Mouse (Mus musculus) frontal cortex, adult 2 months (tissue): ENCODE results near the gene Pgbd1. TPM values are rescaled to one million over a fixed set of nuclear protein-coding genes. Genes with fewer than 3 reads are reported as not detected.
A peak's percentile ranks its signal among the peaks of the same experiment; 100 is the strongest.

ENCODE experiments used
- DNase-seq, 2 experiments: peaks; one replicate each; pipeline ENCODE4 v3.0.0; 2022; ENCODE audit warnings: low spot score in 1 of 2; ENCODE audit errors: extremely low spot score in 1 of 2
- polyA plus RNA-seq: library from polyadenylated mRNA; depleted of rRNA; stranded (reverse); fragments of >200 nt; gene quantifications from 2 replicates; pipeline ENCODE4 v1.2.3, GENCODE M21; 2012

Pgbd1 gene
- polyA plus RNA-seq, 1 experiment: 3.1 TPM

DNA sequence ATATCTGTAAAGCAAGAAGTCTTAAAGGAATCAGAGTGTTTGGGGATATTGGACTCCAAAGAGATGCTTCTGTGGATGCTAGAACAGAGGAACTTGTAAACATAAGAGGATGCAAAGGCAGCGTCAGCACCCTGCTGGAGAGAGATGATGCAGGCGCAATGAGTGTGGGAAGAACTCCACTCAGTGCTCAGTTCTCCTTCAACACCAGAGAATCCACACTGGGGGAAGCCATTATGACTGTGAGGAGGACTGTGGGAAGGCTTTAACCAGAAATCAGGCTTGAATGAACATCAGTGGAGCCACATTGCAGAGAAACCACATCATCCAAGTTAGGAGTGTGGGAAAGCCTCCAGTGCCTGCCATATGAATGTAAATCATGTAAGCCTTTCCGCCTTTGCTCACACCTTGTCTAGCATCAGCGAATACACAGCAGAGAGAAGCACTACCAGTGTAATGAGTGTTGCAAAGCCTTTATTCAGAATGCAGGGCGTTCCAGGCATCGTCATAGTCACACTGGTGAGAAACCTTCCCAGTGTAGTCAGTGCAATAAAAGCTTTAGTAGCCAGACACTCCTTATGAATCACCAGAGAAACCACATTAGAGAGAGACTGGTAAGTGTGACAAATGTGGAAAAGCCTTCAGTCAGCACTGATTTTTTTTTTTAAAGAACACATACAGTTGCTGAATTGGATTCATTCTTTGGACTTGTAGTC, 23.4 kb downstream of the Pgbd1 start:
- peak in 1 of 2 experiments; percentile 47 for DNase-seq

DNA sequence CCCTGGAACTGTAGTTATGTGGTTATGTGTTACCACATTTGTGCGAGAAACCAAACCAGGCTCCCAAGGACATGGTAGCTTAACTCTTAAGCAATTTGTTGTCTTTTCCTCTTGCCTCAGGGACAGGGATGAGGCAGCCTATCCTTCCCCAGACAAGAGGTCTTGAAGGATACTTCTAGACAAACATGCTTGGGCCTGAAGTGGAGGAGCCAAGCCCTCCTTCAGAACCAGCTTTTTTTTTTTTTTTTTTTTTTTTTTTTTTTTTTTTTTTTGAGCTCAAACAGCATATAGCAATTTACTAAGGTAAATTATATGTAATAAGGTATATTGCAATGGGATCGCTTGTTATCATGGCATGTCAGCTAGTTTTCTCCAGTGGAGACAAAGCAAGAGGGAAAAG, 25.1 kb downstream of the Pgbd1 start:
- DNase-seq: no peak

DNA sequence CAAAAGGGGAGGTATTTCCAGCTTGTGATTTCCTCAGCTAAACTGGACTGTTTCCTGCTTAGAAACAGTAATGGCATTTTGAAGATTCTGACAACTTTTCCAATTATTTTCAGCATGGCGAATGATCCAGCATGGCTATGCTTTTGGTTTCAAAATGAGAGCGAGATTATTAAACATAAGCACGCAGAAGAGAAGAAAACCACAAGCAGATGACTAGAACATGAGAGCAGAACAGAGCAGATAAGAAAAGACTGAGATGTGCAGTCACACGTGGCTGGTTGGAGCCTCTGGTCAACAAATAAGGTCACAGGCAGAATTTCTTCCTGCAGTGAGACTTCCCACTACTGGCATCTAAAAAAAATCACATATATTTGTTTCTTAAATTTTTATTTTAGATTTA, 25.6 kb downstream of the Pgbd1 start:
- no peak for DNase-seq

DNA sequence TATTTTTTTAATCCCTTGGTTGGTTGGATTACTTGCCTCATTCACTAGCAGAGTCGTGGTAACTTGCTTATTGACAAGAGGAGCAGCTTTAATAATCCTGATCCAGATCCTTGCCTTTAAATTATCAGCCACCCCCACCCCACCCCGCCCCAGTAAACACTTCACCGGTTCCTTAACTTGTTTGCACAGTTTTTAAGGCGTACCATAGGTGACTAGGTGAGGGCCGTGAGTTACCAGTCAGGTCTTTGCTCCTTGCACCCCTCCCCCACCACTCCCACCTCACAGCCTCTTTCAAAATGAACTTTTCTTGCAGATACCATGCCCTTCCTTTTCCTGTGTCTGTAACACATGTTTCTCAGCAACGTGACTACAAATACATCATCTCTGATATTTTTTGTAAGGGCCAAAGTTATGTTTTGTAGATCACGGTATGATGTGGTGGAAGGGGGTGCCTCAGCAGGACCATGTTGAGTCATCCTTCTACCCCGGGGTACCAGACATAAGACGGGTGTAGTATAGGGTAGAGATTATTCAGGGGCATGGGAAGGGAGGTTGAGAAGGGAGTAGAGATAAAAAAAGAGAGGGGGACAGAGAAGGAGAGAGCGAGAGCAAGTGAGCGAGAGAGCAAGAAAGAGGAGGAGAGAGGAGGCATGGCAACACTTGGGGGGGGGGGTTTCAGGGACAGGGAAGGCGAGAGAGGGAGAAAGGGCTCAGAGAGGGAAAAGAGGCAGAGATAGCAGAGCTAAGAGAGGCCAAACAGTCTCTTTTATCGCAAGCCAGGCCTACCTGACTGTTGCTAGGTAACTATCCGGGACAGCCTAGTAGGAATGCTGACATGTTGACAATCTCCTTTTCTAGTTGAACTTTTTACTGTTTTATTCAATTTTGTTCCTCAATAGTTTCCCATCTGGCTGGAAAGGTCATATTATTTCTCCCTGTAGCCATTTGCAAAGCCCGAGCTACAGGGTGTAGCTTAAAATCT, 26.3 kb downstream of the Pgbd1 start:
- DNase-seq: no peak

DNA sequence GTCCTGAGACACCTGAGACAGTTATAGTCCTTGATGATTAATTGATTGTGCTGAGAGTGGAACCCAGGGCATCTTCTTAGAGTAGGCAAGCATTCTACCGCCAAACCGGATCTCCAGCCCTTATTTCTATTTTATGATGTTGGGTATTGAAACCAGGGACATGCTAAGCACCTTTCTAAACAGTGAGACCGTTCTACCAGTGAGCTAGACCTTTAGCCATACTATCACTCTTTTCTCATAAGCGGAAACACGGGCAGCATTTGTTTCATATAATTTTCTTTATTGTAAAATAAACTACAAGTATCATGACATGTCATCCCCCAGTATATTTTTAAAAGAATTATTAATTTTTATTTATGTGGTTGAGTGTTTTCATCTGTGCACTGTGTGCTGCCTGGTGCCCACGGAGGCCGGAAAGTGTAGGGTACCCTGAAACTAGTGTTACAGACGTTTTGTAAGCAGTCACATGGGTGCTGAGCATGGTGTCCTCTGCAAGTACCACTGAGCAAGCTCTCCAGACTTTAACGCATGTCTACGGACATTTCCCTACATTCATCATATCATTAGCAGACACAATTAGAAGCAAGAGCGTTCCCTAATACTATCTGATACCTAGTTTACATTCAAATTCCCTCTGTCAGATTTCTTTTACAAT, 31.9 kb downstream of the Pgbd1 start:
- DNase-seq: peak in 1 of 2 experiments; percentile 20

DNA sequence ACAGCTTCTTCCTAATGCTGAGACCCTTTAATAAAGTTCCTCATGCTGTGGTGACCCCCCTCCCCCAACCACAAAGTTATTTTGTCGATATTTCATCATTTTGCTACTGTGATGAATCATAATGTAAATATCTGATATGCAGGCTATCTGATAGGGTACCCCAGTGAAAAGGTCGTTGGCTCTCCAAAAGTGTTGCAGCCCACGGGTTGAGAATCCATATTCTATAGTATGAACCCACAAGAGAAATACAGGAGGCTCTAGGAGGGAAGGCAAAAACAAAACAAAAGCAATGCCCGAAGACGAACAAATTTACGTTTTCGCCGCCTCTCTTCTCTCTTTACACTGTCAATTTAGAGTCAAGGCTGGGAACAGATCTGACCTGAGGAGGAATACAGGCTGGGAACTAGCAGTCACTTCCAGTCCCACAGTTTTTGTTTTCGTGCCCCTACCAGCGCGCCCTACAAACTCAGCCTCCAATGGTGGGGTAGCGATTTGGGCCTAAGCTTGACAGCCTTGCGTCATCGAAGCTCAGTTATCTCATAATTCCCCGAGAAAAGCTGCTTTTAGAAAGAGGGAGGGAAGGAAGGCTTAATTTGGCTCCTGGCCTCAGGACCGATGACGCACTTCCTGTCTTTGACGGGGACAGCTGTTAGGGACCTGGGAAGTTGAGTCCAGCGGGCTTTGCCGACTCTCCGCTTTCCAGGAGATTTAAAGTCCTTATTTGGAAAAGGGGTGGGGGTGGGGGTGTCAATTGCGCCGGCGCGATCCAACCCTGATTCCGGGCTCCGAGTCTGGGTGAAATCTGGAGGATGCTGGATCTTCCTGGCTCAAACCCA, 32.7 kb downstream of the Pgbd1 start:
- DNase-seq: peak; percentile 87 to 93

DNA sequence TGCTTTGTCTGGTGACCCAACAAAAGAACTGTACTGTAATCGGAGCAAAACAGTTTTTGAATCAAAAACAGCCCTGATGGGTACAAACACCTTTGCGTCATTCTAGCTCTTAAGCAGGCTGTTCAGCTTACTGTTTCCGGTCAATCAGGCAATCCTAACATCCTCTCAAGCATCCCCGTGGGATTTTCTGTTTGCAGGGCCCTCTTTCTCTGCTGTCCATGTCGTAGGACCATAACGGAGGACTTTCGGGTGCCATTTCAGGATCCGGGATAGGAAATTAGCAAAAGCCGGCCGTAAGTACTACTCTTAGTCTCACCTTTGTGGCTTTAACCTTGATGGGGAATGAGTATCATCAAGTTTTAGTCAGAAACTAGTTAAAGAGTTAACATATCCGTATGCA, 33.5 kb downstream of the Pgbd1 start:
- DNase-seq: no peak

DNA sequence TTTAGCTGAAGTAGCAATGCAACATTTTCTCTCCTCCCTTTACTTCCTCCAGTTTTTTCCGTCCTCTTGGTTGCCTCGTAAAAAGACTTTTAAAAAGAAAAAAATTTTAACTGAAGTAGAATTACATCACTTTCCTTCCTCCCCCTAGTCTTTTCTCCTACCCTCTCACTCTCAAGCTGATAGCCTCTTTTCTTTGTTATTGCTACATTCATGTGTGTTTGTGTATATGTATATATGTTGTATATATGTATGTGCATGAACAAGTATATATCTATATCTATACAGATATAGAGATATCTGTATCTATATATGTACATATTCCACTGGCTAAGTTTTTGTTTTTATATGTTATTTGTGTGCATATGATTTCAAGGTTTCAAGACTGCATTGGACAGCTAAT, 38.0 kb downstream of the Pgbd1 start:
- DNase-seq: no peak

DNA sequence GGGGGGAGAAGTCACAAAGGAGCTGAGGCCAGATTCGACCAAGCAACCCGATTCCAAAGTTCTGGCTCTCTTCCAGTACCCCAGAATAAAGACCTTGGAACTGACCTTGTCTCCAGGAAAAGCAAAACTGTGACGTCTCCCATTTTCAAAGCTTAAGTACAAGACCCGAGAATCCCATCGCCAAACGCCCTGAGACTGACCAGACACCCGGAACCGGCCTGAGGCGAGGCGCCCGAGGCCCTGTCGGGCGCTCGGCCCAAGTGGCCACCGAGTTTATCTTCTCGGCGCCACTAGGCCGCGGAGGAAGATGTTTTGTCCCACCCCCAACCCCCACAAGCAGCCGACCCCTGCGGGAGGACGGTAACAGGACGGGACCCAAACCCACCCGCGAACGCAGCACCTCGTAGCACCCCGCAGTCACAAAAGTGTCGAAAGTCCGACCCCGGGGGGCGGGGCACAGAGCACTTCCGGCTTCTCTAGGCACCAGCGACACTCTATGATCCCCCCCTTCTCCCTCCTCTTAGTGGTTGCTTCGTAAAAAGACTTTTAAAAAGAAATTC, 38.5 kb downstream of the Pgbd1 start, which contains the start of gene Zkscan3:
Gene Zkscan3 (minus strand): TSS at position 469 of the 560 bp plus-strand sequence.
- peak; percentile 61 to 89 for DNase-seq

DNA sequence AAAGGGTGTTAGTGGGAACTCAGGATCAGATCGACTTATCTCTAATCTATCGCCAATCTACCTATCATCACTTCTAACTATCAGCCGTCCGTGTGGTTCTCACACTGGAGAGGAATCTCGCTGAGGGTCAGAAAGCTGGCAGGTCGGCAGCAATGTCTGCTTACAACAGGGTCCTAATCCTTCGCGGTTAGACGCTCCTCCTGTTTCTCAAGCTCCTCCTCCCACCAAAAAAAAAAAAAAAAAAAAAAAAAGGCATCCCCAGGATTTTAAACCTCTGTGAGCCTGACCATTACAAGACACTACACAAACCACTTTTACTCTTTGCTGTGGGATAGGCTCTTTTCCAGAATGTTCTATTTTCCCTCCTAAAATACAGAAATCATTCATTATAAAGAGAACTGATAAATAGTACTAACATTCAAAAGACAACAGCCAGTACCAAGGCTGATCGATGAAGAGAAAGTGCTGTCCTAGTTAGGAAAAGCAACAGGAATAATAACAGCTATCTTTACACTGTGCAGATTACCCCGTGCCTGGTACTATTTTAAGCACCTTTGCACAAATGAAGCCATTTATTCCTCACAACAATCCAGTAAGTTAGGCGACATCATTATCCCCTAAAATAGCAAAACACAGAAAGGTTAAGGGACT, 39.1 kb downstream of the Pgbd1 start:
- DNase-seq: no peak

DNA sequence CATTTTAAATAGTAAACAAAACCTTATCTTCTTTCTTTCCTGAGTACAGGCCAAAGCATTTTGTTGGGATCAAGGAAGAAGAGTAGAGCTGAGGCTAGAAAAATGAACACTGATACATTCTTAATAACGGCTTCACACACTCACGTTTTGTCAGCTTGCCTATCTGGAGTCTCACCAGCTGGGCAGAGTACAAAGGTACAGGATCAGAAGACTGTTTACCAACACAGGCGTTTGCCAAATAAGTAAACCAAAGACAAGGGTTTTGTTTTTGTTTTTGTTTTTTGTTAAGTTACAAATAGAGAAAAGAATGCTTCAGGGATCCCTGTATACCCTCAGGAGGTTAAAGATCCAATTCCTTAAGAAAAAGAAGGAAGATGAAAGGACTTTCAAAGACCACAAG, 39.7 kb downstream of the Pgbd1 start:
- DNase-seq: no peak

DNA sequence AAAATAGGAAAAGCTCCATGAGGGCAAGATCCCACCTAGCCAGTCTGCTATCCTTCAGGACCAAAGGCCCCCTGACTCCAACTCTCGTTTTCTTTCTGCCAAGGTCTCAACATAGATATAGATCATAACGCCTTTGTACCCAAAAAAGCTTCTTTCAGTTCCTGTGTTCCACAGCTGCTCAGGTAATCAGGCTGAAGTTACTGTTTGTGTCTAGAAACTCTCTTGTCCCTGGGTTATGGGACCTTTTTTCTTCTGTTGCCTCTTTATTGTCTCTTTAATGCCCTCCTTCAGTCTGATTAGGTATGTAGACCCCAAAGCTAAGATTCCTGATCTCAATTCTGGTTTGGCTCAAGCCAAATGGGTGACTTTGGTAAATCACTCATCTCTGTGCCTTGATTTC, 43.4 kb downstream of the Pgbd1 start:
- no peak for DNase-seq

DNA sequence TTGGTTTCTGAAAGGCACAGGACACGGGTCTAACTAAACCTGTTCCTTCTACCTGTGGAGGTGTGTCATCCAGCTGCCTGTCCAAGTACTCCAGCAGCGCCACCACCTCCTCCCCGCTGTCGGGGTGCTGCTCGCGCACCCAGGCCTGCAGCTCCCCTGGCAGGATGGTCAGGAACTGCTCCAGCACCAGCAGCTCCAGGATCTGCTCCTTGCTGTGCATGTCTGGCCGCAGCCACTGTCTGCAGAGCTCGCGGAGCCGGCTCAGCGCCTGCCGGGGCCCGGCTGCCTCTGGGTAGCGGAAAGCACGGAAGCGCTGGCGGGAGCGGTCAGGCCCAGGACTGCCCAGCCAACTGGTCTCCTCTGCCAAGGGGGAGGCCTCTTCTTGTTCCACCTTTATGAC, 44.8 kb downstream of the Pgbd1 start:
- DNase-seq: peak in 1 of 2 experiments; percentile 15

DNA sequence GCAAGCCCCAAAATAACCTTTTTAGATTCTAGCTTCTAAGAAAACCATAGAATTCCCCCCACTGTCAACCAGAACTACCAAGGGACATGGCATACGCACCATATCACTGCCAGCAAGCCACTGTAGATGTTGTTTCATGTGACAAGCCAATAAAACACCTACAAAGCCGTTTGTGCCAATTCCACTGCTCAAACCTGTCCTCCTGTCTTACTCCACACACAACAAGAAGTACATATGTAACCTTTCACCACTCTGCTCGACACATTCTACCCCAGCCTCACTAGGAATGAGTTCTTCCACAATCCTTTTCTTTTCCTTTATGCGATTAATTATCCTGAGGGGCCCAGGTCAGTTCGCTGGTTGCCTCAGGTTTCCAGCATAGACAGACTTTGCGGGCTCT, 45.2 kb downstream of the Pgbd1 start:
- DNase-seq: no peak

DNA sequence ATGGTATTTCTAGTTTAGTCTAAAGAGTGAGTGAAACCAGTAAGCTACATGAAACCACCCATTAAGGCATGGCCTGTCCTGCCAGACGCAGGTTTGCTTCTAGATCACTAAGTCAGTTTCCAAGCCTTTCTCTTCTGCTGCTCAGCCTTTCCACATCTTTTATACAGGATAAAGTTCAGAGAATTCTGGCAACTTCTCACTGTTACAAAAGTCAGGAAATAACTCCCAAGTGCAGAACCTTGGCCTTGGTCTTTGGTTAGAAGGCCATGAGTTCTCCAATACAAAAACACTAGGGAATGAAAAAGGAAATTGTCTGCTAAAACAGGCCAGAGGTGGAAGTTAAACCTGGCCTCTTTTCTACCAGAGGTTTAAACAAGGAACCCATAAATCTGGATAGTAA, 45.6 kb downstream of the Pgbd1 start:
- DNase-seq: no peak

DNA sequence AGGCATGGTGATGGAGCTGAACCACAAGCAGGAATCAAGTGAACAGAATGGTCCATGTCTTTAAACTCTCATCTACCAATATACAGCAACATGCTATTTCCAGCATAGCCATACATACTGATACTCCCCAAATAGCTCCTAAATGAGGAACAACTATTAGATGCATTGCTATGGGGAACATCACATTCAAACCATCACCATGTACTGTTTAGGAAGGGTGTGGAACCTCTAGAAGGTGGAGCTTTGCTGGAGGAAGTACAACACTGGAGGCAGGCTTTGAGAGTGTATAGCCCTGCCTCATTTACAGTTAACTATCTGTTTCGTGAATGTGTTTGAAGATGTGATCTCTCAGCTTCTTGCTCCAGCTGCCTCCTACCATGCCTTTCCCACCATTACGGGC, 63.1 kb downstream of the Pgbd1 start:
- DNase-seq: no peak

DNA sequence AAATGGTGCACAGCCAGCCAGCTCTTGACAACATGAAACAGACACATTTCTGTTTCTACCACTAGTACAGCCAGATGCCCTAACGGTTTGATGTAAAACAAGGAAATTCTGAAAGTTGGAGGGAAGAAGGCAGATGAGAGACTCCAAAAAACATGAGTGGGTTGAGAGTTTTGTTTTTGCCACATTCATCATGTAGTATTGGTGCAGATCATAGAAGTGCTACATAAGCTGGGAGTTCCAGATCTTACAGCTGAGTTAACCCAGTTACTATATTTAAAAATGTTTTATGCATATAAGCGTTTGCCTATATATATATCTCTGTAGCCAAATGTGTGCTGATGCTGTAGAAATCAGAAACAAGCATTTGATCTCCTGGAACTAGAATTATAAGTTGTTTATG, 68.2 kb downstream of the Pgbd1 start:
- DNase-seq: peak; percentile 10 to 19
